Mouse (Mus musculus) naive thymus-derived CD4-positive, alpha-beta T cell, adult 2 months (primary cell): ENCODE results near the gene Imp3.
A peak's percentile ranks its signal among the peaks of the same experiment; 100 is the strongest.
"Not testable (repeated sequence)": the region's sequence is repeated elsewhere in the genome, so short reads cannot be mapped to it uniquely, and the experiment has no call there.

Experiments used
- DNase-seq: peaks from one replicate; pipeline ENCODE4 v3.0.0-alpha.2; 2011; ENCODE audit warnings: low read depth

Gene Imp3

GRCm38 (mm10) chr9:56923841-56924650 is 13.2 kb upstream of the Imp3 start:
- no peak for DNase-seq

- DNase-seq, result no peak
These were observed 12.6 kb upstream of the Imp3 start for GRCm38 (mm10) chr9:56924651-56925027.

GRCm38 (mm10) chr9:56925291-56926024 is 11.8 kb upstream of the Imp3 start:
- no peak for DNase-seq

- no peak for DNase-seq
These were observed 11.3 kb upstream of the Imp3 start for GRCm38 (mm10) chr9:56926025-56926360.

GRCm38 (mm10) chr9:56926387-56926786 is 10.9 kb upstream of the Imp3 start:
- DNase-seq, result no peak

GRCm38 (mm10) chr9:56927191-56928012 is 9.9 kb upstream of the Imp3 start:
- DNase-seq, result no peak

GRCm38 (mm10) chr9:56928041-56928811 is 9.0 kb upstream of the Imp3 start, which contains the start of gene Snx33:
Snx33 (minus strand) TSS chr9:56928371.
- peak; percentile 84 for DNase-seq

GRCm38 (mm10) chr9:56929496-56929895 is 7.8 kb upstream of the Imp3 start:
- DNase-seq, result peak; percentile 24

GRCm38 (mm10) chr9:56930556-56930955 is 6.7 kb upstream of the Imp3 start:
- no peak for DNase-seq

- DNase-seq, result no peak
These were observed 433 bp upstream of the Imp3 start for GRCm38 (mm10) chr9:56936861-56937222.

- DNase-seq, result peak; percentile 35
These were observed 1.1 kb downstream of the Imp3 start for GRCm38 (mm10) chr9:56938374-56938773.

GRCm38 (mm10) chr9:56947481-56947880 is 10.2 kb downstream of the Imp3 start:
- DNase-seq, result peak; percentile 78

- not testable (repeated sequence) for DNase-seq
These were observed 11.4 kb downstream of the Imp3 start for GRCm38 (mm10) chr9:56948699-56949098.

GRCm38 (mm10) chr9:56949767-56950166 is 12.5 kb downstream of the Imp3 start:
- DNase-seq, result peak; percentile 52

GRCm38 (mm10) chr9:56950414-56951400 is 13.4 kb downstream of the Imp3 start, which contains the start of gene Snupn:
Snupn (plus strand) TSS chr9:56950878.
- peak; percentile 97 for DNase-seq

- no peak for DNase-seq
These were observed 16.3 kb downstream of the Imp3 start for GRCm38 (mm10) chr9:56953562-56953961.

- DNase-seq, result no peak
These were observed 19.8 kb downstream of the Imp3 start for GRCm38 (mm10) chr9:56956966-56957675.

GRCm38 (mm10) chr9:56958689-56959088 is 21.4 kb downstream of the Imp3 start:
- no peak for DNase-seq

GRCm38 (mm10) chr9:56961591-56961990 is 24.3 kb downstream of the Imp3 start:
- DNase-seq, result no peak

GRCm38 (mm10) chr9:56970158-56970557 is 32.9 kb downstream of the Imp3 start:
- DNase-seq, result no peak
